In the genomic region with DNA sequence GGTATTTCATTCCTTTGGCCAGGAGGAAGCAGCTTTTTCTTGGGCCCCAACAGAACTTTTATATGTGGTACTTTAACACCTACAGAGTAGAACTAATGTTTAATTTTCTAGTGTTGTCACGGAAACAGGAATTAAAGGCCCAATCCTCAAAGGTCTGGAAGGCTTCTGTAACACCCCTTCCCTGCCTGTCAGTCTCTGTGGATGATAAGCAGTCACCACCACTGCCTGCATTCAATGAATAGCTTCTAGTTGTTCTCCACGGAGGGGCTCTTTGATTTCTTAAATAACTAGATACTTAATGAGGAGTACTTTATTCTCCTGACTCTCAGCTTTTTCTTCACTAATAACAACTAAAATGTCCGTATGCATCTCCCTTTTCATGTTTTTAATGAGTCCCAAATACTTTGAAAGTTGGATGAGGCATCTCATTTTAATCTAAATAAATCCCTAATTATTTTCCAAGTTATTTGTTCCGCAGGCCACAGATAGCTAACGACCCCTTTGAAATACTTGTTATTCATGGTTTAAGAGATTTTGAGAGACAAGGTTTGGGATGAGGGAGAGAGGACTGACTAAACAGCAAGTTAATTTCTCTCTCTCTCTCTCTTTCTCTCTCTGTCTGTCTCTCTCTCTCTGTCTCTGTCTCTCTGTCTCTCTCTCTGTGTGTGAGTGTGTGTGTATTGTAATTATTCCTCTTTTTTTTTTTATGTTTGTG, we compare ENCODE assay signal across 17 mouse cellular contexts.
DNase-seq lines count a peak whose midpoint lies in the region; ATAC-seq lines count a peak whose summit lies in the region.
"Had no signal": no experiment of that assay in that cellular context is flagged by ENCODE, and none has a peak within 500 bp of the region (broad histone marks: within the 10 kb centered on the region; RNA-seq: fewer than 3 reads in every experiment).

No protein-coding gene starts in this region.

- ATAC-seq in forebrain, embryonic 11.5 days (replicated peaks; ENCODE audit: low FRiP score): peak; percentile 88
- ATAC-seq in midbrain, embryonic 14.5 days (ENCODE audit: low FRiP score, low TSS enrichment): no peak

- no peak for DNase-seq in forebrain, embryonic 11.5 days (ENCODE audit: low spot score)
- DNase-seq in forebrain, embryonic 10.5 days (ENCODE audit: extremely low spot score, low spot score): no peak
- peak; percentile 17 for DNase-seq in midbrain, embryonic 14.5 days
- no peak for DNase-seq in midbrain, embryonic 10.5 days (ENCODE audit: low spot score)
- peak; percentile 33 for DNase-seq in Muller cell, postnatal 12 days (ENCODE audit: inconsistent ontology term)
- peak; percentile 1 for DNase-seq in retina, postnatal 1 day
- no peak for DNase-seq in spleen, postnatal 10 days (ENCODE audit: low spot score in 2 of 2)
- DNase-seq: adrenal gland, adult 2 months; adrenal gland, postnatal 25 days; cerebellum, adult 2 months; embryo, embryonic 11 days; gastrocnemius, postnatal 36 days; heart, adult 11 months; heart, postnatal 36 days had no signal

- no peak overlapping the region for H3K4me3 ChIP-seq in forebrain, embryonic 11.5 days (ENCODE audit: low read depth, low read length)
- no peak overlapping the region for H3K4me3 ChIP-seq in forebrain, embryonic 10.5 days
- no peak overlapping the region for H3K4me3 ChIP-seq in midbrain, embryonic 14.5 days (replicated peaks; ENCODE audit: low read depth, low read length)
- H3K4me3 ChIP-seq in midbrain, embryonic 10.5 days: no peak overlapping the region
- H3K4me3 ChIP-seq: embryonic facial prominence, embryonic 12.5 days; heart, embryonic 13.5 days; hindbrain, embryonic 15.5 days had no signal

- no peak overlapping the region for H3K27ac ChIP-seq in forebrain, embryonic 11.5 days (ENCODE audit: low read depth, low read length)
- no peak overlapping the region for H3K27ac ChIP-seq in forebrain, embryonic 10.5 days
- H3K27ac ChIP-seq in midbrain, embryonic 14.5 days (replicated peaks; ENCODE audit: low read depth, low read length): no peak overlapping the region
- H3K27ac ChIP-seq in midbrain, embryonic 10.5 days (replicated peaks): no peak overlapping the region
- H3K27ac ChIP-seq: embryonic facial prominence, embryonic 12.5 days; heart, embryonic 13.5 days; hindbrain, embryonic 15.5 days had no signal

- H3K27me3 ChIP-seq in forebrain, embryonic 11.5 days (ENCODE audit: control insufficient read depth, insufficient read depth, low read length): no peaks in the 10 kb centered on the region
- H3K27me3 ChIP-seq in forebrain, embryonic 10.5 days (ENCODE audit: poor library complexity, severe bottlenecking): no peaks in the 10 kb centered on the region
- no peaks in the 10 kb centered on the region for H3K27me3 ChIP-seq in midbrain, embryonic 14.5 days (ENCODE audit: control insufficient read depth, insufficient read depth, low read length)
- no peaks in the 10 kb centered on the region for H3K27me3 ChIP-seq in midbrain, embryonic 10.5 days (ENCODE audit: low read depth, poor library complexity, severe bottlenecking)
- H3K27me3 ChIP-seq: embryonic facial prominence, embryonic 12.5 days; heart, embryonic 13.5 days; hindbrain, embryonic 15.5 days had no signal

- 30% methylated on average over 5 of the region's 5 CpGs for WGBS in forebrain, embryonic 11.5 days
- 36% methylated on average over 5 of the region's 5 CpGs for WGBS in forebrain, embryonic 10.5 days
- WGBS in midbrain, embryonic 14.5 days: 47% methylated on average over 5 of the region's 5 CpGs
- WGBS in midbrain, embryonic 10.5 days: 50% methylated on average over 5 of the region's 5 CpGs

- no peak overlapping the region for H3K4me2 ChIP-seq in forebrain, embryonic 11.5 days (ENCODE audit: low read depth, low read length, severe bottlenecking)
- H3K4me2 ChIP-seq in midbrain, embryonic 14.5 days (ENCODE audit: low read length): no peak overlapping the region
- H3K4me2 ChIP-seq: embryonic facial prominence, embryonic 12.5 days; heart, embryonic 13.5 days; hindbrain, embryonic 15.5 days had no signal

- H3K36me3 ChIP-seq in forebrain, embryonic 11.5 days (ENCODE audit: control insufficient read depth, insufficient read depth, low read length): no peaks in the 10 kb centered on the region
- no peaks in the 10 kb centered on the region for H3K36me3 ChIP-seq in forebrain, embryonic 10.5 days (replicated peaks)
- H3K36me3 ChIP-seq in midbrain, embryonic 14.5 days (ENCODE audit: control insufficient read depth, insufficient read depth, low read length): no peaks in the 10 kb centered on the region
- no peaks in the 10 kb centered on the region for H3K36me3 ChIP-seq in midbrain, embryonic 10.5 days
- H3K36me3 ChIP-seq: embryonic facial prominence, embryonic 12.5 days; heart, embryonic 13.5 days; hindbrain, embryonic 15.5 days had no signal

- no peaks in the 10 kb centered on the region for H3K4me1 ChIP-seq in forebrain, embryonic 11.5 days (replicated peaks; ENCODE audit: control insufficient read depth, insufficient read depth, low read length)
- peaks cover 10% of the 10 kb centered on the region; the same call in 1 of the 2 replicates for H3K4me1 ChIP-seq in forebrain, embryonic 10.5 days
- H3K4me1 ChIP-seq in midbrain, embryonic 14.5 days (ENCODE audit: control insufficient read depth, insufficient read depth, low read length): no peaks in the 10 kb centered on the region
- H3K4me1 ChIP-seq in midbrain, embryonic 10.5 days: peaks cover 5% of the 10 kb centered on the region; the same call in 1 of the 2 replicates
- H3K4me1 ChIP-seq: embryonic facial prominence, embryonic 12.5 days; heart, embryonic 13.5 days; hindbrain, embryonic 15.5 days had no signal

- no peak overlapping the region for H3K9ac ChIP-seq in forebrain, embryonic 11.5 days (ENCODE audit: low read length)
- no peak overlapping the region for H3K9ac ChIP-seq in midbrain, embryonic 14.5 days (replicated peaks; ENCODE audit: low read length)
- H3K9ac ChIP-seq: embryonic facial prominence, embryonic 12.5 days; heart, embryonic 13.5 days; hindbrain, embryonic 15.5 days had no signal

- H3K9me3 ChIP-seq in forebrain, embryonic 11.5 days (ENCODE audit: control insufficient read depth, low read length): no peaks in the 10 kb centered on the region
- no peaks in the 10 kb centered on the region for H3K9me3 ChIP-seq in forebrain, embryonic 10.5 days
- H3K9me3 ChIP-seq in midbrain, embryonic 14.5 days (ENCODE audit: control insufficient read depth, low read length): no peaks in the 10 kb centered on the region
- no peaks in the 10 kb centered on the region for H3K9me3 ChIP-seq in midbrain, embryonic 10.5 days (replicated peaks)
- H3K9me3 ChIP-seq: embryonic facial prominence, embryonic 12.5 days; heart, embryonic 13.5 days; hindbrain, embryonic 15.5 days had no signal

Comparison
In these comparisons a context has a peak if more than half of its experiments do, and no peak if none do; other contexts are left out.
1. DNase-seq: peak in midbrain, embryonic 14.5 days (single experiment), Muller cell, postnatal 12 days (single experiment) and retina, postnatal 1 day (single experiment); none in forebrain, embryonic 11.5 days (single experiment), forebrain, embryonic 10.5 days (single experiment), midbrain, embryonic 10.5 days (single experiment) and spleen, postnatal 10 days (0 of 2).